Mouse (Mus musculus): ENCODE results near the gene Msh4.

DNA sequence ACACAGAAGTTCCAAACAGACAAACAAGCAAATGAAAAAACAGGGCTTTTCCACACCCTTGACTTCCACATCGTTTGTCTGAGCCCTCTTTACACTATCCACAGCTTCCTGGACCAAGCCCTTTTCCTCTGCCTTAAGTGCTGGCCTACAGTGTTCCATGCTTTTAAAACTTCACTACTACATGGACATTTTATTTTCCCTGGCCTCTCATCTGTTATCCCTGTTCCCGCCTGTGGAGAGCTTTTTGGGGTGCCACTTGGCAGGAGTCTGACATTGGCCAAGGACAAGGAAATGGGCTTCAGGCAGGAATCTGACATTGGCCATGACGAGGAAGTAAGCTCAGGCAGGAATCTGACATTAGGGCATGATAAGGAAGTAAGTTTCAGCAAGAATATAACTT lies 3.3 kb downstream of the Msh4 start:
- no peak for TF ChIP-seq POLR2A (IDR thresholded peaks at IDR 0.05; ENCODE audit: insufficient read depth, low read depth, low read length)
- TF ChIP-seq CTCF (IDR thresholded peaks at IDR 0.05), result no peak
- TF ChIP-seq EP300 (IDR thresholded peaks at IDR 0.05; ENCODE audit: insufficient read depth, low read depth, low read length), result no peak

Measured in heart, adult 2 months (tissue).